Mouse (Mus musculus): ENCODE data around the gene Cldn13. TPM values are rescaled to one million over a fixed set of nuclear protein-coding genes. Genes with fewer than 3 reads are reported as not detected.
"Not testable (repeated sequence)": the region's sequence is repeated elsewhere in the genome, so short reads cannot be mapped to it uniquely, and the experiment has no call there.

Gene Cldn13
- polyA plus RNA-seq, 1 experiment from 2014 or later = 0.23 TPM

GRCm38 (mm10) chr5:134939069-134939468 is 23.7 kb upstream of the Cldn13 start:
- DNase-seq (ENCODE audit: low spot score) (no peak), ATAC-seq (replicated peaks; ENCODE audit: low FRiP score, low TSS enrichment, low read depth) (no peak)
- H3K4me1 ChIP-seq (replicated peaks; ENCODE audit: control insufficient read depth, insufficient read depth, low read length) = no peaks in the 10 kb centered on the region; the same call in 1 of the 2 replicates
- H3K4me3 ChIP-seq (ENCODE audit: low read depth, low read length) = no peak overlapping the region
- WGBS = 74% methylated on average over 3 of the region's 3 CpGs
- H3K9me3 ChIP-seq (ENCODE audit: control insufficient read depth, low read length) = no peaks in the 10 kb centered on the region
- H3K27me3 ChIP-seq (replicated peaks; ENCODE audit: control insufficient read depth, insufficient read depth, low read length) = no peaks in the 10 kb centered on the region
- H3K36me3 ChIP-seq (ENCODE audit: control insufficient read depth, insufficient read depth, low read length) = no peaks in the 10 kb centered on the region
- H3K9ac ChIP-seq (ENCODE audit: low read length) = no peak overlapping the region
- no peak overlapping the region for H3K27ac ChIP-seq (ENCODE audit: low read depth)
- H3K4me2 ChIP-seq (ENCODE audit: low read length) = no peak overlapping the region

GRCm38 (mm10) chr5:134936626-134937185 is 21.4 kb upstream of the Cldn13 start:
- H3K4me3 ChIP-seq (ENCODE audit: low read depth, low read length) = no peak overlapping the region
- DNase-seq (ENCODE audit: low spot score) (no peak), ATAC-seq (replicated peaks; ENCODE audit: low FRiP score, low TSS enrichment, low read depth) (no peak)
- no peaks in the 10 kb centered on the region for H3K9me3 ChIP-seq (ENCODE audit: control insufficient read depth, low read length)
- H3K27me3 ChIP-seq (replicated peaks; ENCODE audit: control insufficient read depth, insufficient read depth, low read length) = no peaks in the 10 kb centered on the region
- WGBS = 87% methylated on average over 6 of the region's 6 CpGs
- H3K4me2 ChIP-seq (ENCODE audit: low read length) = no peak overlapping the region
- no peak overlapping the region for H3K27ac ChIP-seq (ENCODE audit: low read depth)
- no peaks in the 10 kb centered on the region for H3K36me3 ChIP-seq (ENCODE audit: control insufficient read depth, insufficient read depth, low read length)
- 0 out of 2 replicates have a peak, but pooled peaks cover 5% of the 10 kb centered on the region for H3K4me1 ChIP-seq (replicated peaks; ENCODE audit: control insufficient read depth, insufficient read depth, low read length)
- H3K9ac ChIP-seq (ENCODE audit: low read length) = no peak overlapping the region

DNA sequence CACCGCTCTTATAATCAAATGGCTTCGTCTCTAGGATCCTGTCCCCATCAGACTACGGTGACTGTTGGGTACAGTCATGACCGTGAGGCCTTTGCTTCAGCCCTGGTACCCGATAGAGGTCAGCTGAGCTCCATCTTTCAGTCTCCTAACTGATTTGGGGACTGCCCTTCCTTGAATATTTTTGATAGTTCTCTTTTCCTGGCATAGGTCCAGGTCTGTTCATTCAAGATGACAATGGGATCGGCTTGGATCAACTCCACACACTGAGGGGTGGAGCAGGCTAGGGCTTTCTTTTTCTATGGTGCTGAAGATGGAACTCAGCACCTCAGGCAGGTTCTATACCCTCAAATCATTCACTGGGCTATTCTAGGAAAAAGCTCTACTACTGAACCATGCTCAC is 20.7 kb upstream of the Cldn13 start:
- Histone ChIP-seq H3K27me3 (replicated peaks; ENCODE audit: control insufficient read depth, insufficient read depth, low read length) (no peaks in the 10 kb centered on the region), H3K9ac (ENCODE audit: low read length) (no peak overlapping the region), H3K4me3 (ENCODE audit: low read depth, low read length) (no peak overlapping the region), H3K9me3 (ENCODE audit: control insufficient read depth, low read length) (no peaks in the 10 kb centered on the region), H3K4me1 (replicated peaks; ENCODE audit: control insufficient read depth, insufficient read depth, low read length) (0 out of 2 replicates have a peak, but pooled peaks cover 7% of the 10 kb centered on the region), H3K27ac (ENCODE audit: low read depth) (no peak overlapping the region), H3K4me2 (ENCODE audit: low read length) (no peak overlapping the region), H3K36me3 (ENCODE audit: control insufficient read depth, insufficient read depth, low read length) (no peaks in the 10 kb centered on the region)
- 91% methylated on average over 6 of the region's 6 CpGs for WGBS
- no peak for ATAC-seq (replicated peaks; ENCODE audit: low FRiP score, low TSS enrichment, low read depth)
- DNase-seq (ENCODE audit: low spot score) = no peak

DNA sequence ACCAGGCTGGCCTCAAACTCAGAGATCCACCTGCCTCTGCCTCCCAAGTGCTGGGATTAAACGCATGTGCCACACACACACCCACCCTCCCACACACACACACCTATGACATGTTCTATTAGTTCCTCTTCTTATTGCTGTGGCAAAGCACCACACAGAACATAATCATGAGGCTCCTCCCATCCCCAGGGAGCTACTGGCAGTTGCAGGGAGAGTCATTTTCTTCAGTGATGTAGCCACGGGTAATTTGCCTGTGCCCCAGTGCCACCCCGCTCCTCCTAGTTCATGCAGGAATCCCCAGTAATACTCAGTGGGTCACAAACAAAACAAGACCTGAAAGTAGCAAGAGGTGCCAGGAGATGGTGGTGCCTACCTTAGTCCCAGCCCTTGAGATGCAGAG is 19.3 kb upstream of the Cldn13 start:
- Histone ChIP-seq H3K27ac (ENCODE audit: low read depth) (no peak overlapping the region), H3K4me3 (ENCODE audit: low read depth, low read length) (no peak overlapping the region), H3K9ac (ENCODE audit: low read length) (no peak overlapping the region), H3K27me3 (replicated peaks; ENCODE audit: control insufficient read depth, insufficient read depth, low read length) (no peaks in the 10 kb centered on the region), H3K4me1 (replicated peaks; ENCODE audit: control insufficient read depth, insufficient read depth, low read length) (0 out of 2 replicates have a peak, but pooled peaks cover 7% of the 10 kb centered on the region), H3K9me3 (ENCODE audit: control insufficient read depth, low read length) (no peaks in the 10 kb centered on the region), H3K36me3 (ENCODE audit: control insufficient read depth, insufficient read depth, low read length) (no peaks in the 10 kb centered on the region), H3K4me2 (ENCODE audit: low read length) (no peak overlapping the region)
- 91% methylated on average over 3 of the region's 3 CpGs for WGBS
- DNase-seq (ENCODE audit: low spot score) = no peak
- ATAC-seq (replicated peaks; ENCODE audit: low FRiP score, low TSS enrichment, low read depth) = no peak

DNA sequence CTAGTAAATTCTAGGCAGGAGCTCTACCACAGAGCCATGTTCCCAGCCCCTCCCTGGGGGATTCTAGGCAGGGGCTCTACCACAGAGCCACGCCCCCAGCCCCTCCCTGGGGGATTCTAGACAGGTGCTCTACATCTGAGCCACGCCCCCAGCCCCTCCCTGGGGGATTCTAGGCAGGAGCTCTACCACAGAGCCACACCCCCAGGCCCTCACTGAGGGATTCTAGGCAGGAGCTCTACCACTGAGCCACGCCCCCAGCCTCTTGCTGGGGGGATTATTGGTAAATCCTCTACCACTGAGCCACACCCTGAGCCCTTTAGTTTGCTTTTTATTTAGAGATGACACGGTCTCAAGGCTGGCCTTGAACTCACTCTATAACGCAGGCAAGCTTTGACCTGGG is 18.4 kb upstream of the Cldn13 start:
- not testable (repeated sequence) for H3K27ac ChIP-seq (ENCODE audit: low read depth); H3K4me3 ChIP-seq (ENCODE audit: low read depth, low read length); H3K4me1 ChIP-seq (replicated peaks; ENCODE audit: control insufficient read depth, insufficient read depth, low read length); H3K9ac ChIP-seq (ENCODE audit: low read length); H3K27me3 ChIP-seq (replicated peaks; ENCODE audit: control insufficient read depth, insufficient read depth, low read length); H3K36me3 ChIP-seq (ENCODE audit: control insufficient read depth, insufficient read depth, low read length); H3K9me3 ChIP-seq (ENCODE audit: control insufficient read depth, low read length); H3K4me2 ChIP-seq (ENCODE audit: low read length); DNase-seq (ENCODE audit: low spot score); ATAC-seq (replicated peaks; ENCODE audit: low FRiP score, low TSS enrichment, low read depth)
- 92% methylated on average over 5 of the region's 5 CpGs for WGBS

GRCm38 (mm10) chr5:134933281-134933680 is 18.0 kb upstream of the Cldn13 start:
- no peaks in the 10 kb centered on the region for H3K36me3 ChIP-seq (ENCODE audit: control insufficient read depth, insufficient read depth, low read length)

GRCm38 (mm10) chr5:134932903-134933276 is 17.6 kb upstream of the Cldn13 start:
- Histone ChIP-seq H3K9ac (ENCODE audit: low read length) (peak overlapping the region; percentile 63), H3K27ac (ENCODE audit: low read depth) (peak overlapping the region; percentile 77), H3K4me1 (replicated peaks; ENCODE audit: control insufficient read depth, insufficient read depth, low read length) (0 out of 2 replicates have a peak, but pooled peaks cover 7% of the 10 kb centered on the region), H3K36me3 (ENCODE audit: control insufficient read depth, insufficient read depth, low read length) (no peaks in the 10 kb centered on the region), H3K4me3 (ENCODE audit: low read depth, low read length) (peak overlapping the region; percentile 75), H3K4me2 (ENCODE audit: low read length) (peak overlapping the region; percentile 95), H3K9me3 (ENCODE audit: control insufficient read depth, low read length) (no peaks in the 10 kb centered on the region), H3K27me3 (replicated peaks; ENCODE audit: control insufficient read depth, insufficient read depth, low read length) (no peaks in the 10 kb centered on the region)
- ATAC-seq (replicated peaks; ENCODE audit: low FRiP score, low TSS enrichment, low read depth) = peak; percentile 48
- peak; percentile 92 for DNase-seq (ENCODE audit: low spot score)
- WGBS = 42% methylated on average over 9 of the region's 9 CpGs

More at GRCm38 (mm10) chr5:134933281-134933680, 18.0 kb upstream of the Cldn13 start:
- WGBS = 91% methylated on average over 8 of the region's 8 CpGs
- 0 out of 2 replicates have a peak, but pooled peaks cover 7% of the 10 kb centered on the region for H3K4me1 ChIP-seq (replicated peaks; ENCODE audit: control insufficient read depth, insufficient read depth, low read length)
- H3K27ac ChIP-seq (ENCODE audit: low read depth) = no peak overlapping the region
- no peaks in the 10 kb centered on the region for H3K27me3 ChIP-seq (replicated peaks; ENCODE audit: control insufficient read depth, insufficient read depth, low read length)
- no peak for ATAC-seq (replicated peaks; ENCODE audit: low FRiP score, low TSS enrichment, low read depth)
- no peak overlapping the region for H3K4me2 ChIP-seq (ENCODE audit: low read length)
- no peaks in the 10 kb centered on the region for H3K9me3 ChIP-seq (ENCODE audit: control insufficient read depth, low read length)
- DNase-seq (ENCODE audit: low spot score) = no peak
- no peak overlapping the region; the same call in 1 of the 2 replicates for H3K4me3 ChIP-seq (ENCODE audit: low read depth, low read length)
- H3K9ac ChIP-seq (ENCODE audit: low read length) = no peak overlapping the region

GRCm38 (mm10) chr5:134932179-134932902 is 17.0 kb upstream of the Cldn13 start, which contains the start of gene Mettl27:
TSS of gene Mettl27 (plus strand) at chr5:134932368.
- under 1% methylated on average over 41 of the region's 41 CpGs for WGBS
- Histone ChIP-seq H3K9ac (ENCODE audit: low read length) (peak within 1 kb of the TSS; percentile 63), H3K4me2 (ENCODE audit: low read length) (peak within 1 kb of the TSS; percentile 95), H3K27me3 (replicated peaks; ENCODE audit: control insufficient read depth, insufficient read depth, low read length) (no peaks in the 10 kb centered on the region), H3K27ac (ENCODE audit: low read depth) (peak within 1 kb of the TSS; percentile 77), H3K36me3 (ENCODE audit: control insufficient read depth, insufficient read depth, low read length) (no peaks in the 10 kb centered on the region), H3K9me3 (ENCODE audit: control insufficient read depth, low read length) (no peaks in the 10 kb centered on the region), H3K4me3 (ENCODE audit: low read depth, low read length) (peak within 1 kb of the TSS; percentile 75), H3K4me1 (replicated peaks; ENCODE audit: control insufficient read depth, insufficient read depth, low read length) (0 out of 2 replicates have a peak, but pooled peaks cover 7% of the 10 kb centered on the region)
- DNase-seq (ENCODE audit: low spot score) (peak; percentile 93), ATAC-seq (replicated peaks; ENCODE audit: low FRiP score, low TSS enrichment, low read depth) (peak; percentile 93)

All from intestine, embryonic 14.5 days (tissue).